Mouse (Mus musculus) testis, adult 2 months (tissue): Measurements from ENCODE around the gene AC153137.1.

Experiments used
- CTCF ChIP-seq: fragments of 200-500 bp; IDR thresholded peaks from 2 replicates; pipeline ENCODE4 v1.5.1; 2012; ENCODE audit warnings: low read depth, mild to moderate bottlenecking, inconsistent platforms, low read length, moderate library complexity; ENCODE audit not compliant: control insufficient read depth, insufficient read depth, insufficient replicate concordance
- POLR2A ChIP-seq: fragments of 200-500 bp; IDR thresholded peaks from 2 replicates; pipeline ENCODE4 v1.6.1; 2012; ENCODE audit warnings: low read depth, mild to moderate bottlenecking, inconsistent platforms, low read length, moderate library complexity; ENCODE audit not compliant: control insufficient read depth

- TF ChIP-seq POLR2A (no peak), CTCF (no peak)
Observed at GRCm38 (mm10) chr1:30930194-30930593, 47.6 kb downstream of the AC153137.1 start.
